Mouse (Mus musculus) bone marrow macrophage, adult 2 months (primary cell): ENCODE results near the gene Slco3a1.

ENCODE experiments used
- CTCF ChIP-seq: IDR thresholded peaks from 2 replicates; pipeline ENCODE4 v1.5.1; 2012; ENCODE audit warnings: low read depth, mild to moderate bottlenecking, low read length, moderate library complexity
- POLR2A ChIP-seq: IDR thresholded peaks from 2 replicates; pipeline ENCODE4 v1.6.1; 2012; ENCODE audit warnings: mild to moderate bottlenecking, low read depth, low read length, borderline replicate concordance

- TF ChIP-seq CTCF (no peak), POLR2A (no peak)
These were observed 243.0 kb downstream of the Slco3a1 start for GRCm38 (mm10) chr7:74311536-74311935.
